Mouse (Mus musculus): Measurements from ENCODE around the gene Vpreb3. TPM values are rescaled to one million over a fixed set of nuclear protein-coding genes. Genes with fewer than 3 reads are reported as not detected.
A peak's percentile ranks its signal among the peaks of the same experiment; 100 is the strongest.

Gene Vpreb3
- polyA plus RNA-seq (2015; fragmentation: Nextera tagmentation; extraction: Ambion mirVana), result 1.1 TPM in 2 replicates

DNA sequence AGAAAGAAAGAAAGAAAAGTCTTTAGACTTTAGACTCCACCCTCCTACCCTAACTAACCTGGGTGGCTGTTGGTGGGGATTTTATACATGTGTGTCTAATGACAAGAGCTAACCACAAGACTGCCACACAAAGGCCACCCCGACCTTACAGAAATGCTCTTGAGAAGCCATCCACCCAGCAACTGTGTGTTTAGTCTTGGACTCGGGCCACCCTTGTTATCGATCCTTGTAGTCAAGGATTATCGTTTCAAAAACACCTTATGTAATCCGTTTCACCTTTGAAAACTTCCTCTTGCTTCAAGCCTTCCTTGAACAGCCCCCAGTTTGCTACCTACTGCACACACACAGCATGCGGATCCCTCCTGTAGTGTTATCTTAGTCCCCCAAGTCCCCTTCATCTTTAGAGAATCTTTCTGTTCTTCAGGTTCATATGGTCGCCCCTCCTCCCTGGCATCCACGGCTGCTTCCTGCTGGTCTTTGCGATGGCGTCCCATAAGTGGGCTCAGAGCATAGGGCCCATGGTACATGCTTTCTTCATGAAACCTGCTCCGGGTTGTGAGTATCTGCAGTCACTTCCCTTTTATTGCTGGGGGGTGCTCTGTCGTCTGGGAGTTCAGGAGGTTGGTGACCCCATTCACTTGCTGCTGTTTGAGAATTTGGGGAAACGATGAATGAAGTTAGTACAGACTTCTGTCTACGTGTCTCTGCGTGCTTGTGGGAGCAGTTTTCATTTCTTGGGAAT lies at the start of gene Vpreb3:
Gene Vpreb3 (plus strand): TSS at position 322 of the 742 bp plus-strand sequence.
- Histone ChIP-seq H3K4me2 (no peak within 1 kb of the TSS), H3K27ac (no peak within 1 kb of the TSS), H3K9me3 (no peaks in the 10 kb centered on the region), H3K27me3 (no peaks in the 10 kb centered on the region), H3K4me3 (no peak within 1 kb of the TSS), H3K9ac (no peak within 1 kb of the TSS), H3K4me1 (no peaks in the 10 kb centered on the region), H3K36me3 (no peaks in the 10 kb centered on the region)
- 78% methylated on average over 15 of the region's 15 CpGs for WGBS
- ATAC-seq (ENCODE audit: insufficient number of reproducible peaks, low FRiP score, low TSS enrichment, low read depth), result no peak

DNA sequence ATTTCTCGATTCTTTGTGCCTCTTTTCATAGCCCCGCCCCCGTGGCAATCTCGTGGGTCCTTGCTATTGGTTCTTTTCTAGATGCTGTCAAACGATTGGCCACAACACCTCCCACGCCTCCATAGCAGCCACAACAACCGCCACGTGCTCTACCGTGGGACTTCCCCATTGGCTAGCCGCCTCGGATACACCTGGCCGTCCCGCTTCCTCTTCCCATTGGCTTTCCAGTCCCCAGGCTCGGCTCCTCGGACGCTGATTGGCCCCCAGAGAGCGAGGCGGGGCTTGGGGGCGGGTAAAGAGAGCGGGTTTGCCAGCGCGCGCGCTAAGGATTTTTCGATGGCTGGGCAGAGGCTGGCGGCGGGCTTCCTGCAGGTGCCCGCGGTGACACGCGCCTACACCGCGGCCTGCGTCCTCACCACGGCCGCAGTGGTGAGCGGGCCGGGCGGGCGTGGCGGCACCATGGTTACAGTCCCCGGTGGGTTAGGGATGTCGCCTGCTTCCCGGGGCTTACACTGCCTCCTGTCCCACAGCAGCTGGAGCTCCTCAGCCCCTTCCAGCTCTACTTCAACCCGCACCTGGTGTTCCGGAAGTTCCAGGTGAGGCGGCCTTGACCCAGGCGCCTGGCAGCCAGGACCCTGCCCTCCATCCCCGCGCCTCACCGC lies 49.6 kb upstream of the Vpreb3 start, which contains the start of gene Derl3:
Gene Derl3 (plus strand): TSS at position 325 of the 662 bp plus-strand sequence.
- Histone ChIP-seq H3K36me3 (peaks cover 42% of the 10 kb centered on the region), H3K9me3 (no peaks in the 10 kb centered on the region), H3K27ac (no peak within 1 kb of the TSS), H3K4me1 (peaks cover 29% of the 10 kb centered on the region), H3K4me2 (peak within 1 kb of the TSS; percentile 95), H3K27me3 (no peaks in the 10 kb centered on the region), H3K4me3 (peak within 1 kb of the TSS; percentile 45), H3K9ac (peak within 1 kb of the TSS; percentile 24; the same call in 1 of the 2 replicates)
- peak; percentile 97 for ATAC-seq (ENCODE audit: insufficient number of reproducible peaks, low FRiP score, low TSS enrichment, low read depth)
- 1% methylated on average over 51 of the region's 51 CpGs for WGBS

DNA sequence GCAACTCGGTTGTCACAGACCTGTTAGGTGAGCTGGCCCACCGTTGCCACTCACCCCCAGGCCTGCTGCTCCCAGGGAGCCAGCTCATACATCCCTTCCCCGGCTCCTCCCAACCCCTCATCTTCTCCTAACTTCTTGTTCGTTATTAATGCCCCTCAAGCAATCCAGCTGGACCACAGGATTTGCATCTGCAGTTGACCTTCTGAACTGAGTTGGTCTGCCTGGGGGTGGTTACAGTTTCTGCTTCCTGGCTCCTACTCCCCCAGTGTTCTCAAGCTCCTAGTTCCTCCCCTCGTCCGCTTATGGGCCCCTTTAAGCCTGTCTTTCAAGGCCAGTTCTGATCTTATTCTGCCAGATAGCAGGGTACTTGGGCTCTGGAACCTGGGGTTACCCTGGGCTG lies 48.3 kb upstream of the Vpreb3 start:
- peaks cover 26% of the 10 kb centered on the region for H3K4me1 ChIP-seq
- WGBS, result 62% methylated on average over 6 of the region's 6 CpGs
- H3K9ac ChIP-seq, result no peak overlapping the region
- H3K27ac ChIP-seq, result no peak overlapping the region
- no peak for ATAC-seq (ENCODE audit: insufficient number of reproducible peaks, low FRiP score, low TSS enrichment, low read depth)
- no peak overlapping the region for H3K4me2 ChIP-seq
- H3K27me3 ChIP-seq, result no peaks in the 10 kb centered on the region
- H3K9me3 ChIP-seq, result no peaks in the 10 kb centered on the region
- peaks cover 50% of the 10 kb centered on the region for H3K36me3 ChIP-seq
- no peak overlapping the region for H3K4me3 ChIP-seq

DNA sequence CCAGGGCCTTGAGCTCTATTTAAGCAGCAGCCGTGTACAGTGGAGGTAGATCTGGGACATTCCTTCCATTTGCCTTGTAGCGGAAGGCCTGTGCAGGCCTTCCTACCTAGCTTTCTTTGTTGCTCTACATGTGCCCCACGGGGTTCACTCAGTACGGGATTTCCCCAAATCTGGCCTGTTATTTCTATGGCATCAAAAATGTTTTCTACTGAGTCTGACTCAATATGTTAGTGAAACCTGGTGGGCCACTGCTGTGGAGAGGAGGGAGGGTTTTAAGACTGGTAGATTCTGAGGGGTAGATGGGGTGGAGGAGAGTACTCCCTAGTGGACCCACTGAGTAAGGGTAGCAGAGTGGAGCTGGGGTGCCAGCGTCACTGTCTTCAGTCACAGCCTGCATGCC lies 47.1 kb upstream of the Vpreb3 start:
- H3K4me3 ChIP-seq, result no peak overlapping the region
- H3K4me2 ChIP-seq, result no peak overlapping the region
- no peaks in the 10 kb centered on the region for H3K9me3 ChIP-seq
- no peak for ATAC-seq (ENCODE audit: insufficient number of reproducible peaks, low FRiP score, low TSS enrichment, low read depth)
- H3K27me3 ChIP-seq, result no peaks in the 10 kb centered on the region
- peaks cover 57% of the 10 kb centered on the region for H3K36me3 ChIP-seq
- H3K9ac ChIP-seq, result no peak overlapping the region
- no peak overlapping the region for H3K27ac ChIP-seq
- peaks cover 21% of the 10 kb centered on the region for H3K4me1 ChIP-seq
- 93% methylated on average over 5 of the region's 5 CpGs for WGBS

DNA sequence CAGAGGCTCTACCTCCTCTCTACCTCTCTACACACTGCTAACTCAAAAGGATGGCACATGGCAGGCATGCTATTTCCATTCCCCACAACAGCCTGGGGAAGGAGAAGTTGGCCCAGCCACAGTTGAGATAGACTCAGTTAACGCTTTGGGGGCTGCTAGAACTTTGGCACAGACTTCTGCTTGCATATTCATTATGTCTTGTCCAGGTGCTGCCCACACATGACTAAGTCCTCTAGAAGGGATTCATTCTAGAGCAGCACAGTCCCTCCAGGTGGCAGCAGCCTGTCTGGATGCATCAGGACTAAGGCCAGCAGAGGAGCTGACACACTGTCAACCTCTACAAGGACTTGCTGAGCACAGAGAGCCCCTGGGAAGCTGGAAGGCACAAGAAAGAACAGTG lies 46.6 kb upstream of the Vpreb3 start:
- WGBS, result 94% methylated on average over 1 of the region's 1 CpGs
- Histone ChIP-seq H3K9ac (no peak overlapping the region), H3K4me2 (no peak overlapping the region), H3K4me1 (peaks cover 21% of the 10 kb centered on the region), H3K27me3 (no peaks in the 10 kb centered on the region), H3K27ac (no peak overlapping the region), H3K36me3 (peaks cover 61% of the 10 kb centered on the region), H3K9me3 (no peaks in the 10 kb centered on the region), H3K4me3 (no peak overlapping the region)
- no peak for ATAC-seq (ENCODE audit: insufficient number of reproducible peaks, low FRiP score, low TSS enrichment, low read depth)

DNA sequence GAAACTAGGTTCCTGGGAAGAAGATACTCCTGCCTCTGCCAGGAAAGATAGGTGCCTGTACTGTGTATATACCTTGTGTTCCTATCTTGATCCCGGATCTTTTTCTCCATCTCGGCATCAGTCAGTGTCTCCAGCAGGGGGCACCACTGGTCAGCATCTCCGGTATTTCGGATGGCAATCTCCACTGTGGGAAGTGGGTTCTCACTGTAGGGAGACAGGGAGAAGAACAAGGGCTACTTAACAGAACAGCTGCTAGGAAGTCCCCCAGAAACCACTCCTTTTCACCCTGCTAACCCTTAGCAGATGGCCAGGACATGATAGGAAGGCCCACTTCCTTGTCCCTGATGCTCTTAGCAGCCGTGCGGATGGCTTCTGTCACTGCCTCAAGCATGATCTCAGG lies 45.5 kb upstream of the Vpreb3 start:
- H3K36me3 ChIP-seq, result peaks cover 73% of the 10 kb centered on the region
- H3K4me1 ChIP-seq, result peaks cover 21% of the 10 kb centered on the region
- H3K4me2 ChIP-seq, result no peak overlapping the region
- no peak for ATAC-seq (ENCODE audit: insufficient number of reproducible peaks, low FRiP score, low TSS enrichment, low read depth)
- WGBS, result 39% methylated on average over 6 of the region's 6 CpGs
- no peak overlapping the region for H3K9ac ChIP-seq
- no peak overlapping the region for H3K27ac ChIP-seq
- no peaks in the 10 kb centered on the region for H3K27me3 ChIP-seq
- no peak overlapping the region for H3K4me3 ChIP-seq
- H3K9me3 ChIP-seq, result no peaks in the 10 kb centered on the region

DNA sequence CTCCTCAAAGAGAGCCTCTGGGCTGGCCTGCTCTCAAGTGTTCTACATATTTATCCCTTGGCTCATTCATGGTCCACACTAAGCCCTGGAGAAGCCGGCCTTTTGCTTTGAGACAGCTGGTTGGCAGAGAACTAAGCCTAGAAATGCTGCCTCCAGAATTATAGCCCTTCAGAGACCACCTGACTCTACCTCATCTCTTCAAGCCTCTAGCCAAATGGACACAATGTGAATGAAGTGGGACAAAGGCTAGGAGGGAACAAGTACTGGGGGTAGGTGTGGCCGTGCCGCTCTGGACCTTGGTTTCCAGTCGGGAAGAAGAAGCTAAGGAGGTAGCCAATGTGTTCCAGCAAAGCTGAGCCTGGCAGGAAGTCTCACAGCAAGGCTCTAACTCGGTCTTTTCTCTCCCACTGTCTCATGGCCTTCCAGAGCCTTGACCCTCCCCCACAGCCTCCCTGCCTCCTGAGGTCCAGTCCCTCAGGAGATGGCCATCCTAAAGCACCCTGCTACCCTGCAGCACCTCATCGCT lies 44.8 kb upstream of the Vpreb3 start:
- WGBS, result 78% methylated on average over 6 of the region's 6 CpGs
- peaks cover 80% of the 10 kb centered on the region for H3K36me3 ChIP-seq
- no peaks in the 10 kb centered on the region for H3K27me3 ChIP-seq
- H3K4me2 ChIP-seq, result no peak overlapping the region
- ATAC-seq (ENCODE audit: insufficient number of reproducible peaks, low FRiP score, low TSS enrichment, low read depth), result no peak
- H3K4me1 ChIP-seq, result peaks cover 17% of the 10 kb centered on the region
- no peak overlapping the region for H3K4me3 ChIP-seq
- H3K9ac ChIP-seq, result no peak overlapping the region
- H3K9me3 ChIP-seq, result no peaks in the 10 kb centered on the region
- no peak overlapping the region for H3K27ac ChIP-seq

DNA sequence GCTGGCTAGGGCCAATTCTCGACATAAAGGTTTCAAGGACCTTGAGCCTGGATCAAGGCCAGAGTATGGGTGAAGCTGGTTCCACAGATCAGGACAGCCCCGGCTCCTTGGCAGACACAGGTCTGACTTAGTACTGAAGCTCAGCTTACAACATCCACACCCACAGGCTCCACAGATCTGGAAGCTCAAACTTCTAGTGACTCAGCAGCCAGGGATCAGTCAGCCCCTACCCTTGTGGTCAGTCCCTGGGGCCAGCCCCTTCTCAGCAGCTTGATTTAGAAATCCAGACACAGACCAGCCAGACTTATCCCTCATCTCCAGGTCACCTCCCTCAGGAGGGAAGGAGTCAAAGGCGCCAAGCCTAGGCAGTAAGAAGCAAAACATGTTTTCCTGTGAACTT lies 44.0 kb upstream of the Vpreb3 start:
- H3K27ac ChIP-seq, result no peak overlapping the region

DNA sequence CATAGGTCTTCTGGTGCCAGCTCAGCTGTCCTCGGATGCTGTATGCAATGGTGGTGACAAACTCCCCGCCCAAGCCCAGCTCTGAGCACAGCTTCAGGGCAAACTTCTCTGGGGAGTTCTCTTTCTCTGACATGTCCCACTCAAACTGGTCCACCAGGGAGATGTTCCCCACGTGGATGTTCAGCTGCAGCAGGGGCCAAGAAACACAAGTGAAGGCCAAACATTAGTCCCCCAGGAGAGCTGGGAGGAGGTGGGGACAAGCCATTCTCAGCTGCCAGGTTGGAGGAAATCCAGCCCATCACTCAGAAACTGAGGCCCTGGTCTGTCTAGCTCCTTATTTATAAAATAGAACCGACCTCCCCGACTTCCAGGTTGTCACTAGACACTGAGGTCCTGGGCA lies 38.5 kb upstream of the Vpreb3 start:
- no peak overlapping the region for H3K4me2 ChIP-seq
- H3K9ac ChIP-seq, result no peak overlapping the region
- H3K4me3 ChIP-seq, result no peak overlapping the region
- H3K4me1 ChIP-seq, result no peaks in the 10 kb centered on the region
- H3K9me3 ChIP-seq, result no peaks in the 10 kb centered on the region
- peaks cover 87% of the 10 kb centered on the region for H3K36me3 ChIP-seq
- no peak for ATAC-seq (ENCODE audit: insufficient number of reproducible peaks, low FRiP score, low TSS enrichment, low read depth)
- 94% methylated on average over 5 of the region's 5 CpGs for WGBS
- no peak overlapping the region for H3K27ac ChIP-seq
- no peaks in the 10 kb centered on the region for H3K27me3 ChIP-seq

More for the DNA sequence above, 44.0 kb upstream of the Vpreb3 start:
- Histone ChIP-seq H3K4me1 (0 out of 2 replicates have a peak, but pooled peaks cover 10% of the 10 kb centered on the region), H3K4me2 (no peak overlapping the region), H3K4me3 (no peak overlapping the region), H3K9me3 (no peaks in the 10 kb centered on the region), H3K27me3 (no peaks in the 10 kb centered on the region), H3K36me3 (peaks cover 88% of the 10 kb centered on the region), H3K9ac (no peak overlapping the region)
- 0 out of 2 replicates have a peak, but pooled peaks have one; percentile 62 for ATAC-seq (ENCODE audit: insufficient number of reproducible peaks, low FRiP score, low TSS enrichment, low read depth)
- WGBS, result 67% methylated on average over 3 of the region's 3 CpGs

DNA sequence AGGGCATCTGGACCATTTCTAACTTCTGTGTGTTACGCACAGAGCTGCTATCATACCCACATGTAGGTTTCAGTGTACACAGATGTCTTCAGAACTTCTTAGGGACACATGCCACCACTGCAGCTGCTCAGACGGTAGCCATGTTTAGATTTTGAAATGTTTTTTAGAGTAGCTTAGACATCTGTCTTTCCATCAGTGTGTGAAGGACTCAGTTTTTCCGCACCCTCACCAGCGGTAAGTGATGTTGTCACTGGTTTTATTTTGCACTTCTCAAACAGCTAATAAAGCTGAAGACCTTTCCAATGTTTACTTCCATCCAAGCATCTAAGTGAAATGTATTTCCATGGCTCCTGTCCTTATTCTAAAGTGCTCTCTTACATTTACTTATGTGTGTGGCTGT lies 36.0 kb upstream of the Vpreb3 start:
- no peak for ATAC-seq (ENCODE audit: insufficient number of reproducible peaks, low FRiP score, low TSS enrichment, low read depth)
- no peaks in the 10 kb centered on the region for H3K4me1 ChIP-seq
- no peaks in the 10 kb centered on the region for H3K27me3 ChIP-seq
- 91% methylated on average over 4 of the region's 4 CpGs for WGBS
- peaks cover 90% of the 10 kb centered on the region for H3K36me3 ChIP-seq
- no peak overlapping the region for H3K27ac ChIP-seq
- H3K4me2 ChIP-seq, result no peak overlapping the region
- no peaks in the 10 kb centered on the region for H3K9me3 ChIP-seq
- no peak overlapping the region for H3K9ac ChIP-seq
- H3K4me3 ChIP-seq, result no peak overlapping the region

DNA sequence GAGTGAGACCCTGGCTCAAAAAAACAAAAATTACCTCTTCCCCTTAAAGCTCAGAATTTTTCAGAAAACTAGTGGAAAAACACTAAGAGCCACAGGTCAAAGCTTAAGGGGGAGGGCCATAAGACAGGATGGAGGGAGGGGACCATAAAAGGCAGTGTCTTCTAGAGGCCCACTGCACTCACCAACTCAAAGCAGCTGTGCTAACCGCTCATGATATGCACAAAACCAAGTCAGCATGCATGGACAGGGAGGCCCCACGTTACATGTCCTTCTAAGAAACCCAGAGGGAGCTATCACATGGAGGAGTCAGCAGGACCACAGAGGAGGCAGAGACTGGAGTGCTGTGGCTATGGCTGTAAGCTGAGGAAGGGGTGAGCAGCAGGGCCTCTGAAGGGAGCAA lies 32.2 kb upstream of the Vpreb3 start:
- no peaks in the 10 kb centered on the region for H3K27me3 ChIP-seq
- H3K4me1 ChIP-seq, result peaks cover 6% of the 10 kb centered on the region
- 81% methylated on average over 2 of the region's 2 CpGs for WGBS
- H3K4me2 ChIP-seq, result no peak overlapping the region
- H3K4me3 ChIP-seq, result no peak overlapping the region
- no peak overlapping the region for H3K9ac ChIP-seq
- no peak for ATAC-seq (ENCODE audit: insufficient number of reproducible peaks, low FRiP score, low TSS enrichment, low read depth)
- no peaks in the 10 kb centered on the region for H3K9me3 ChIP-seq
- peaks cover 77% of the 10 kb centered on the region for H3K36me3 ChIP-seq
- H3K27ac ChIP-seq, result no peak overlapping the region

DNA sequence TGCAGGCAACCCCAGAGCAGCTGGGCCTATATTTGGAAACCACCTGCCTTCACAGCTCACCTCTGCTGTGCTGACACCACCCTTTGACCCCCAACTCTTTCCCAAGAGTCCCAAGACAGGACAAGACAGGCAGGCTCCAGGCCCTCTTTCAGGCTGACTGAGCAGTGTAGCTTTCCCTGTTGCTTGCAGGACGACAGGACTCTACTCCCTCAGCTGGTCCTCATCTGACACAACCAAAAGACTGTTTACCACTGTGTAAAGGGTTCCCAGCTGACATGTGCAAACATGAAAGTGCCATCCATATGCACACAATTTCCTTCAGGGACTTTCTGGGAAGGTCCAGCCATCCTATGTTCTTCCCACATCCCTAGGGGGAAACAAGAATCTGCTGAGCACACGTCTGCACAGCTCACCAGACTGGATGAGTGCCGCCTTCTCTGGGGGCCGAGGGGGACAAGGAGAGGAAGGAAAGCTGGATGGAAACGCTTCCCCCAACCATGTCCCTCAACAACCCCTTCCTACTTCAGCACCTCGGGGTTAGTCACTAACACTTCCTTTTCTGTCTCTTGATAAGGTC lies 29.8 kb upstream of the Vpreb3 start:
- no peak overlapping the region for H3K4me3 ChIP-seq
- H3K9ac ChIP-seq, result no peak overlapping the region
- H3K9me3 ChIP-seq, result no peaks in the 10 kb centered on the region
- peak overlapping the region; percentile 38; the same call in 1 of the 2 replicates for H3K27ac ChIP-seq
- H3K36me3 ChIP-seq, result peaks cover 72% of the 10 kb centered on the region
- no peak overlapping the region for H3K4me2 ChIP-seq
- H3K4me1 ChIP-seq, result peaks cover 28% of the 10 kb centered on the region
- H3K27me3 ChIP-seq, result no peaks in the 10 kb centered on the region
- peak; percentile 35; the same call in 1 of the 2 replicates for ATAC-seq (ENCODE audit: insufficient number of reproducible peaks, low FRiP score, low TSS enrichment, low read depth)
- WGBS, result 55% methylated on average over 6 of the region's 6 CpGs

Measured in limb, embryonic 15.5 days (tissue).